Mouse (Mus musculus): ENCODE results near the gene Mlf2. TPM values are rescaled to one million over a fixed set of nuclear protein-coding genes. Genes with fewer than 3 reads are reported as not detected.

The Mlf2 gene
- polyA plus RNA-seq, 1 experiment from 2014 or later, result 346 TPM

DNA sequence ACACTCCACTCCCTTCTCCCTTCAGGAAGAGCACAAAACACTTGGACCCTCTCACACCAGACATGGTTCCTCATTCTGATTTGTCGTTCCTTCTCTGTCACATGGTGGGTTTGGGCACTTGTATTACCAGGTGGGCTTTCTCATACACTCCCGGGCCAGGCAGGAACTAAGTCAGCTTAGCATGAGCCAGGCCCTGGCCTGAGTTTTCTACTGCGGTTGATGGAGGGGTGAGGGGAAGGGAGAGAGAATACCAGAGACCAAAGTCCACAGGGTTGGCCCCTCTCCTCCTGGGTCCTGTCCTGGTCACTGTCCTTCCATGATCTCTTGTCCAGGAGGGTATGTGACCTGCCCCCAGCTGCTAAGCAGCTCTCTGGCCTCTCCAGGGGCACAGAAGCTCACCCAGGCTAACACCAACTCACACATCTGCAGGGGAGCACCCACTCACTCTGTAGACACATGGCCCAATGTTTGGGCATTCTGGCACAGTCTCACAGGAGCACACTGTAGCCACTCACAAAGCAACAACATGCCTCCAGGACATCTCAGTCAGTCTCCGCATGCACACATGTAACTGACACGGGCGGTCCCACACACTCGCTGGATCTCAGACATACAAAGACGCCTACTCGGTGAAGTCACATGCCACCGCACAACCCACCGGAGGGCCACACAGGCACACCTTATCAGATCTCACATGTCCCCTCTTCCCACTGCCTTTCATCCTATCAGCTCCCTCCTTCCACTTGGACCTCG is 15.1 kb upstream of the Mlf2 start:
- Histone ChIP-seq H3K27me3 (replicated peaks; ENCODE audit: control insufficient read depth, insufficient read depth, low read length) (no peaks in the 10 kb centered on the region), H3K4me2 (ENCODE audit: low read depth, low read length) (peak overlapping the region; percentile 99), H3K9me3 (ENCODE audit: control insufficient read depth, low read length) (no peaks in the 10 kb centered on the region), H3K36me3 (ENCODE audit: control insufficient read depth, insufficient read depth, low read length) (peaks cover 27% of the 10 kb centered on the region), H3K27ac (replicated peaks; ENCODE audit: low read depth, low read length) (peak overlapping the region; percentile 100), H3K4me1 (ENCODE audit: control insufficient read depth, insufficient read depth, low read length) (peaks cover 36% of the 10 kb centered on the region), H3K9ac (ENCODE audit: low read depth, low read length) (peak overlapping the region; percentile 99), H3K4me3 (ENCODE audit: low read depth, low read length) (peak overlapping the region; percentile 93)
- ATAC-seq (ENCODE audit: low read depth) (no peak), DNase-seq (ENCODE audit: low spot score) (peak; percentile 50)
- WGBS, result 5% methylated on average over 12 of the region's 12 CpGs

- Histone ChIP-seq H3K27ac (replicated peaks; ENCODE audit: low read depth, low read length) (peak overlapping the region; percentile 100), H3K4me2 (ENCODE audit: low read depth, low read length) (peak overlapping the region; percentile 99), H3K9ac (ENCODE audit: low read depth, low read length) (peak overlapping the region; percentile 99), H3K4me1 (ENCODE audit: control insufficient read depth, insufficient read depth, low read length) (peaks cover 42% of the 10 kb centered on the region), H3K36me3 (ENCODE audit: control insufficient read depth, insufficient read depth, low read length) (peaks cover 27% of the 10 kb centered on the region), H3K27me3 (replicated peaks; ENCODE audit: control insufficient read depth, insufficient read depth, low read length) (no peaks in the 10 kb centered on the region), H3K4me3 (ENCODE audit: low read depth, low read length) (peak overlapping the region; percentile 93), H3K9me3 (ENCODE audit: control insufficient read depth, low read length) (no peaks in the 10 kb centered on the region)
- ATAC-seq (ENCODE audit: low read depth) (peak; percentile 72), DNase-seq (ENCODE audit: low spot score) (peak; percentile 88)
- WGBS, result under 1% methylated on average over 31 of the region's 67 CpGs
Measured at GRCm38 (mm10) chr6:124916695-124917517, 14.3 kb upstream of the Mlf2 start.

DNA sequence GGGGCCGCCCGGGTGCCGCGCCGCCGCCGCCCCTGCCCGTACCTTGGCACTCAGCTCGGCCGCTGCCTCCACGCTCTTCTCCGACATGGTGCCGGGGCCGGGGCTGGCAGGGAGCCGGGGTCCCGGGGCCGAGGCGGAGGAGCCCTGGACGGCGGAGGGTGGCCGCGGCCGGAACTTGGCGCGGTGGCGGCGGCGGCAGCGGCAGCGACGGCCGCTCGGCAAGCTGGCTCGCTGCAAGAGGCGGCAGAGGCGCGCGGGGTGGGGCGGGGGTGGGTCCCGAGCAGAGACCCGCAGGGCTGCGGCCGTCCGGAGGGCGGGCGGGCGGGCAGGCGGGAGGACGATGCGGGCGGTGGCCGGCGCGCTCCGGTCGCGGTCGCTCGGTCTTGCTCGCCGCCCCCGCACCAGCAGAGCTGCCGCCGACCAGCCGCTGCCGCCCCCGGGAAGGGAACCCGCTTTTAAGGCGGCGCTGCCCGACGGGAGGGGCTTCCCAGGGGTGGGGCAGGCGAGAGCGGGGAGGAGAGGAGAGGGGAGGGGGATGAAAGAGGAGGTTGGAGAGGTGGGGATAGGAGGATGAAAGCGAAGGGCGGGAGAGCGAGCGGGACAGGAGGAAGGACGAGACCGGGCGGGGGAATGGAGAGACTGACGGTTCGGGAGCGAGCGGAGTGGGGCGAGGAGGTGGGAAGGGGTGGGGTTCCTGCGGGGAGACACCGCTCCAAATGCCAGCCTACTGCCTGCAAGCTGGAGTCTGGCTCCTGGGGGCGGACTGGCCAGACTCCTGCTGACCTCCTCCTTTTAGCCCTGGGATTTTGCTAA is 13.5 kb upstream of the Mlf2 start:
- Histone ChIP-seq H3K36me3 (ENCODE audit: control insufficient read depth, insufficient read depth, low read length) (peaks cover 23% of the 10 kb centered on the region), H3K4me1 (ENCODE audit: control insufficient read depth, insufficient read depth, low read length) (peaks cover 42% of the 10 kb centered on the region), H3K27me3 (replicated peaks; ENCODE audit: control insufficient read depth, insufficient read depth, low read length) (no peaks in the 10 kb centered on the region), H3K9me3 (ENCODE audit: control insufficient read depth, low read length) (no peaks in the 10 kb centered on the region), H3K4me3 (ENCODE audit: low read depth, low read length) (peak overlapping the region; percentile 93), H3K27ac (replicated peaks; ENCODE audit: low read depth, low read length) (peak overlapping the region; percentile 100), H3K9ac (ENCODE audit: low read depth, low read length) (peak overlapping the region; percentile 99), H3K4me2 (ENCODE audit: low read depth, low read length) (peak overlapping the region; percentile 99)
- DNase-seq (ENCODE audit: low spot score) (peak; percentile 98), ATAC-seq (ENCODE audit: low read depth) (peak; percentile 70)
- WGBS, result under 1% methylated on average over 33 of the region's 89 CpGs

- Histone ChIP-seq H3K4me3 (ENCODE audit: low read depth, low read length) (peak overlapping the region; percentile 93), H3K27me3 (replicated peaks; ENCODE audit: control insufficient read depth, insufficient read depth, low read length) (no peaks in the 10 kb centered on the region), H3K4me2 (ENCODE audit: low read depth, low read length) (peak overlapping the region; percentile 99), H3K9me3 (ENCODE audit: control insufficient read depth, low read length) (no peaks in the 10 kb centered on the region), H3K27ac (replicated peaks; ENCODE audit: low read depth, low read length) (peak overlapping the region; percentile 100), H3K9ac (ENCODE audit: low read depth, low read length) (peak overlapping the region; percentile 99), H3K36me3 (ENCODE audit: control insufficient read depth, insufficient read depth, low read length) (peaks cover 17% of the 10 kb centered on the region), H3K4me1 (ENCODE audit: control insufficient read depth, insufficient read depth, low read length) (peaks cover 42% of the 10 kb centered on the region)
- ATAC-seq (ENCODE audit: low read depth) (no peak), DNase-seq (ENCODE audit: low spot score) (no peak)
- WGBS, result 7% methylated on average over 7 of the region's 7 CpGs
Measured at GRCm38 (mm10) chr6:124918331-124918690, 12.9 kb upstream of the Mlf2 start.

GRCm38 (mm10) chr6:124918890-124919627 is 12.1 kb upstream of the Mlf2 start:
- H3K4me2 ChIP-seq (ENCODE audit: low read depth, low read length), result peak overlapping the region; percentile 99
- no peaks in the 10 kb centered on the region for H3K9me3 ChIP-seq (ENCODE audit: control insufficient read depth, low read length)
- peaks cover 9% of the 10 kb centered on the region for H3K36me3 ChIP-seq (ENCODE audit: control insufficient read depth, insufficient read depth, low read length)
- WGBS, result 23% methylated on average over 13 of the region's 14 CpGs
- H3K27ac ChIP-seq (replicated peaks; ENCODE audit: low read depth, low read length), result peak overlapping the region; percentile 100
- peaks cover 42% of the 10 kb centered on the region for H3K4me1 ChIP-seq (ENCODE audit: control insufficient read depth, insufficient read depth, low read length)
- ATAC-seq (ENCODE audit: low read depth) (no peak), DNase-seq (ENCODE audit: low spot score) (no peak)
- peak overlapping the region; percentile 39; the same call in 1 of the 2 replicates for H3K9ac ChIP-seq (ENCODE audit: low read depth, low read length)
- H3K4me3 ChIP-seq (ENCODE audit: low read depth, low read length), result peak overlapping the region; percentile 93
- H3K27me3 ChIP-seq (replicated peaks; ENCODE audit: control insufficient read depth, insufficient read depth, low read length), result no peaks in the 10 kb centered on the region

DNA sequence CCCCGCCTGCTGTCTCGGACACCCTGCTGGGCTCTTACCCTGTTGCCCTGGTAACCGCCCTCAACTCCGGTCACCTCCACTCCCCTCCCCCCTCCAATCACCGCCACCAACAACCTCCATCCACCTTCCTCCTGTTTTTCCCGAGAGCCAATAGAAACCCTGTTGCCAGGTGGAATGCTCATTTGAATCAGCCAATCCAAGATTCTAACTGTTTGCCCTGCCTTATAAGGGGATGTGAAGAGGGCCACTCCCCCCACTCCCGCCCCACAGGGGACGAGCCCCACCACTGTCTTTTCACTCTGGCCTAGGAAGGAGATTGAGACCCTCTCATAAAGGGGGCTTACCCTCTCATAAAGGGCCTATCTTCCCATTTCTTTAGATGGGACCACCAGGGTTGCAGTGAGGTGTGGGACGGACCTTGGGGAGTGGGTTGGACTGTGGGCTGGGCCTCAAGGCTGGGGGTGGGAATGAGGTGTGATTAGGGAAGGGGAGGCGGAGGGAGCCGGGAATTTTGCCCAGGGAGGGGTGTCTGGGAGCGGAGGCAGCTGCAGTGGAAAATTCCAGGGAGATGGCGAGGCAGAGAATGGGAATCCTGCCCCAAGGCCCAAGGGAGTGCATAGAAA is 11.4 kb upstream of the Mlf2 start, which contains the start of gene Ptms:
Ptms (minus strand) TSS at position 409 of the 623 bp plus-strand sequence.
- Histone ChIP-seq H3K36me3 (ENCODE audit: control insufficient read depth, insufficient read depth, low read length) (peaks cover 2% of the 10 kb centered on the region), H3K27me3 (replicated peaks; ENCODE audit: control insufficient read depth, insufficient read depth, low read length) (no peaks in the 10 kb centered on the region), H3K9ac (ENCODE audit: low read depth, low read length) (peak within 1 kb of the TSS; percentile 46), H3K9me3 (ENCODE audit: control insufficient read depth, low read length) (no peaks in the 10 kb centered on the region), H3K4me2 (ENCODE audit: low read depth, low read length) (peak within 1 kb of the TSS; percentile 99), H3K27ac (replicated peaks; ENCODE audit: low read depth, low read length) (peak within 1 kb of the TSS; percentile 100), H3K4me3 (ENCODE audit: low read depth, low read length) (peak within 1 kb of the TSS; percentile 28), H3K4me1 (ENCODE audit: control insufficient read depth, insufficient read depth, low read length) (peaks cover 41% of the 10 kb centered on the region)
- peak; percentile 87 for ATAC-seq (ENCODE audit: low read depth)
- under 1% methylated on average over 13 of the region's 13 CpGs for WGBS
- DNase-seq (ENCODE audit: low spot score), result peak; percentile 98

- H3K9ac ChIP-seq (ENCODE audit: low read depth, low read length), result peak overlapping the region; percentile 46
- H3K4me3 ChIP-seq (ENCODE audit: low read depth, low read length), result peak overlapping the region; percentile 28
- no peak for DNase-seq (ENCODE audit: low spot score)
- H3K27me3 ChIP-seq (replicated peaks; ENCODE audit: control insufficient read depth, insufficient read depth, low read length), result no peaks in the 10 kb centered on the region
- WGBS, result 19% methylated on average over 9 of the region's 9 CpGs
- H3K9me3 ChIP-seq (ENCODE audit: control insufficient read depth, low read length), result no peaks in the 10 kb centered on the region
- ATAC-seq (ENCODE audit: low read depth), result no peak
- peaks cover 39% of the 10 kb centered on the region for H3K4me1 ChIP-seq (ENCODE audit: control insufficient read depth, insufficient read depth, low read length)
- H3K36me3 ChIP-seq (ENCODE audit: control insufficient read depth, insufficient read depth, low read length), result no peaks in the 10 kb centered on the region
- peak overlapping the region; percentile 100 for H3K27ac ChIP-seq (replicated peaks; ENCODE audit: low read depth, low read length)
- peak overlapping the region; percentile 99 for H3K4me2 ChIP-seq (ENCODE audit: low read depth, low read length)
Measured at GRCm38 (mm10) chr6:124920318-124921085, 10.7 kb upstream of the Mlf2 start.

Measured in embryonic facial prominence, embryonic 14.5 days (tissue).